Mouse (Mus musculus) layer of hippocampus, adult 8-10 months (tissue): ENCODE measurements at regions not wholly inside any gene's neighbourhood (a gene's known extent, or its start where the extent isn't known, plus 50 kb on each side); places are given as distances from the start of the nearest gene placed in this dataset.
"Not testable (repeated sequence)": the region's sequence is repeated elsewhere in the genome, so short reads cannot be mapped to it uniquely, and the experiment has no call there.

ENCODE experiments used
- DNase-seq, 2 experiments: peaks; one replicate each; pipeline ENCODE4 v3.0.0; 2022; ENCODE audit warnings: low spot score in 2 of 2

DNA sequence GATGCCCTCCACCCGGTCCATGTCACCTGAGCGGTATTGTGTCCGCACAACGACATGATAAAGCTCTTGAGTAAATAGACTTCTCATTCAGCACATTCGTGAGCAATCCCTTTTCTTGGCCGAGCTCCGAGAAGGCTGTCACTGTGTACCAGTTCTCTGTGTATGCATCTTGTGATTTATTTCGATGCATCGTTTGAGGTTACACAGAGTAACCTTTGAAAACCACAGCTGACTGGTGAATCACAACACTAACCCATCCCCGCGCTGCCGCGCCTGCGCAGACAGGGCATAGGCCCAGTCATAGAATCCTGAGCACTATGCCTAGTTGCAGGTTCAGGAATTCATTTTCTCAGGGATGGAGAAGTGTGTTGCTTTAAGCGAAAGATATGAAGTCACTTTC lies 201.4 kb downstream of the Med10 start:
- no peak for DNase-seq

DNA sequence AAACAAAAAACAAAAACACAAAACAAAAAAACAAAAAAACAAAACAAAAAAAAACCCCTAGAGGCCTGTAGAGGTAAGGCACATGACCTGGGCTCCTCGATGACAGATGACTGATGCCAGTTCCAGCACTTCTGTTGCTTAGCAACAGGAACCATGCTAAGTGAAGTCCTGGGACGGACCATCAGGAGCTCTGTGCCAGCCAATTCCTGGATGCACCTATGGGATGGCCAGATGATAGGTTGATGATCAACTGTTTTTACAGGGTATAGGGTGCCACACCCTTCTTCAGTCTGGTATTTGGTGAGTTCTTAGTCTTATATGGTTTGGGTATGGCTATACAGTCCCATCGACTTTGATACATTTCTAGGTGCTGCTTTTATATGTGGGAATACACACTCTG lies 209.9 kb downstream of the Med10 start:
- no peak for DNase-seq

DNA sequence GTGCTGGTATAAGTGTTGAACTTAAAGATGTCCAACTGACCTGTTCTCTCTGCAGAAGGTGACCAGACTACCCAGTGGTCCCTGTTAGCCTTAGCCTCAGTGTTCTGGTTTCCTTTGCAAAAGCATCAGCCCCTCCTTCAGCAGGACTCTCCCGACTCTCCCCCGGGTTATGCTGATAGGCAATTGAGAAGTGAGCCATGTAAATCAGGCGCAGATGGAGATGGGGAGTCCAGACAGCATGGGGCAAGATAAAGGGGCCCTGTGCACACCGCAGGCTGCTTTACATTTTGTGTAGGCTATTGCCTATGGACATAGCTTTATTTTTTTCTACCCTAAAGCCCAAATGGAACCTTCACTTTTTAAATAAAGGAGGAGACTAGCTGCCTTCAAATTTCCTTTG lies 213.0 kb downstream of the Med10 start:
- DNase-seq, result no peak

DNA sequence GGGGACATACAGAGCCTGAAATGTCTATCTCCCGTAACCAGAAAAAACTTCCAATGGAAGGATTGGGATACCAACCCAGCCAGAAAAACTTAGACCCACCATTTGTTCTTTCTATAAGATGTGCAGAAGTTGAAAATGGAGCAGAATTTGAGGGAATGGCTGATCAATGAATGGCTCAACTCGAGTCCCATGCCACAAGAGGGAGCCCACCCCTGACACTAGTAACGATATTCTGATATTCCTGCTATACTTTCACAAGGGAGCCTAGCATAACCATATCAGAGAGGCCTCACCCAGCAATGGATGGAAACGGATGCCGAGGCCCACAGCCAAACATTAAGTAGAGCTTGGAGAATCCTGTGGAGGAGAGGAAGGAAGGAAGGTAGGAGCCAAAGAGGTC lies 215.3 kb downstream of the Med10 start:
- DNase-seq, result peak in 1 of 2 experiments; percentile 7

DNA sequence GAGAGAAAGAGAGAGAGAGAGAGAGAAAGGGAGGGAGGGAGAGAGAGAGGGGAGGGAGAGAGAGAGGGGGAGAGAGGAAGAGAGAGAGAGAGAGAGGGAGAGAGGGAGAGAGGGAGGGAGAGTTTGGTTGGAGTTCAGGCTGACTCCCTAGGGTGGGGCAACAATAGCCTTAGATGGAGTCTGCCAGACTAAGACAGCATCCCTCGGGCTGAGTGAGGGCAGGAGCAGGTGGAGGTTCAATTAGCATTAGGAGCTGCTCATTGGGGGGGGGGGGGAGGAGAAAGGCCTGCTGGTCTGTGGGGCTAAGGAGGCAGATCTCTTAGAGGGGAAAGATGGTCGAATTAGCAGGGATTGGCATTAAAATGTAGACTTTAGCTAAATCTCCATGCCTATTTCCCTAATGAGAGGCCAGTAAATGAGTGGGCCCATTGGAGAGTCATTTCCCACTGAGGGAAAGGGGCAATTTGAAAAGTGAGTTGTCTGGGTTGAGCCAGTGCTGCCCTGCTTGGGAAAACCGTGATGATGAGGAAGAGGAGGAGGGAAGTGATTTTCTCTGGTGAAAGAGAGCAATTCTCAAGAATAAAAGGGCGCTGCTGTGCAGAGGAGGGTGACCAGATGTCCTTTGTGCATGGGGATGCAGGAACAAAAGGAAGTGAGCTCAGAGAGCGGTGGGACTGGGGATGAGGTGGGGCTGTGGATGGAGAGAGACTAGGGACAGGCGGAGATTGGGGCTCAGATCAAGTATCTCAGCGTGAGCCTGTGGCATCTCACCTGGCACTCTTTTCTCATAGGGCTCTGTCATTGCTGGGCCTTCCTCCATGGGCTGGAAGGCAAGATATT lies 218.0 kb downstream of the Med10 start:
- DNase-seq, result no peak

DNA sequence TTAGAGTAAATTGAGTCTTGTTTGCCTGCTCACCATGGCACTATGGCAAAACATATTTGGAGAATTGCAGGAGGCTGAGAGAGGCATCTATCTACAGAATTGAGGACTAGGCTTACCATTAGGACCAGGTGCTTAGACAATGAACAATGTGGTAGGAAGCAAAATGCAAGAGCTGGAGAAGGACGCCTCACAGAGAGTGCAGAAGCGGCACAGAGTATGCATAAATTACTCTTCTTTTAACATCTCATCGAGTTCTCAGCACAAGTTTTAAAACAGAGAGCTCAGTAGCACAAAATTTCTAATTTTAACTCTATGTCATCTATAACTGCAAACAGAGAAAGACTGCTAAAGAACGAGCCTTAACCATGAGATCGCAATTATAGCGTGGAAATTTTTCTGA lies 231.1 kb downstream of the Med10 start:
- no peak for DNase-seq

DNA sequence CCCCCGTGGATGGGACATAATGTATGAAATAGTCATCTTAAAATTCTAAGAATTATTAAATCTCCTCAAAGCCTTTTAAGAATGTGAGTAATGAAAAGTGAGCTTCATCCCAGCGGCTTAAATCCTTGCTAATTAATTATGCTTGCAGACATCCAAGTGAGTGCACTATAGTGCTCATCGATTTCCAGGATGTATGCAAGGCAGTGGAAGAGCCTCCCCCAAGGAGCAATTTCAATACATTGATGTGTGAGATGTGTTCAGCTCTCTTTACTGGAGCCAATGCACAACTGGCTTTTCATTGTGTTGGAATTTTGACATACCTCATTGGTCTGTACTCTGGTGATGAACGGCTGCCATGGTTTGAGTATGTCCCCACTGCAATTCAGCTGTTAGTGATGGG lies 231.6 kb downstream of the Med10 start:
- DNase-seq, result no peak

DNA sequence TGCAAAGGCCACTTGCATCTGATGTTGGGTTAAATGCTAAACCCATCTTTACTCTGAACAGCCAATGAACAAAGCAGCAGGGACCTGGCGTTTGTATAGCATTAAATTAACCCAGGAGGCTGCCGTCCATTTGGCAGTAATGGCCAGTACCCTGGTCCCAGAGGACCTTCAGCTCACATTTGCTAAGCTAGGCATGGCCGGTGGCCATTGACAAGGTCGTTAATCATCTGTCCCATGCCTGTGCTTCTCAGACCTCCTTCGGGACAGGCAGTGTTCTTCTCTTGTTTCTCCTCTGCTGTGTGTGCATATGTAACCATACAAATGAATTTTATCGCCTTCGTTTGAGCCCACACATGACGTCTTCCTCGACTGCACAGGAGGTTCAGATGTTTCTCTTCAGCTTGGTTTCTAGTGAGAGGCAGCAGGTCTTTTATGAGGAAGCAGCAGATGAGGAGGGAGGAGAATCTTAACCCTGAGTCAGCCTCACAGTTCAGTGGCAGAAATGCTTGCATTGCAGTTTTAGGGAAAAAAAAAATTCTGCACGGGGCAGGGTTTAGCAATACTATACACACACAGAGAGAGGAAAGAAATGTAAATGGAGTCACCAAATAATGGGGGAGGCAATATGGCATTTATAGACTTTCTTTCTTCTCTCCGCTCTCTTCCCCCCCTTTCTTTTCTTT lies 235.9 kb downstream of the Med10 start:
- DNase-seq, result peak in 1 of 2 experiments; percentile 6

DNA sequence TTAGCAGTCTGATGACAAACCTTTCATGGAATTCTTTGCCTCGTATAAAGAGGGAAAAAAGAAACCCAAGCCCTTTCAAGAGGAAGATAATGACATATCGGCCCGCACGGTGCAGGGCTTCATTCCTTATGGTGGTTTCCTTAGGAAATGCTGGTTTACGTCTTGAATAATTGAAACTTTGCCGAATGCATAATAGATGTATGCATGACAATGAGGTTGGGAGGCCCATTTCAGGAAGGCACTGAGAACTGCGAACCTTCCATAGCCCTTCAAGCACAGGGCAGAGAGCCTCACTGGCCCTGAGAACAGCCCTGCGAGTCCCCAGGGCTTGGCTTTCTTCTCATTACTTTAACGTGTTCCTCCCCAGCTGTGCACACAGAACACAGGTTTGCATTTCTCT lies 255.7 kb downstream of the Med10 start:
- no peak for DNase-seq

DNA sequence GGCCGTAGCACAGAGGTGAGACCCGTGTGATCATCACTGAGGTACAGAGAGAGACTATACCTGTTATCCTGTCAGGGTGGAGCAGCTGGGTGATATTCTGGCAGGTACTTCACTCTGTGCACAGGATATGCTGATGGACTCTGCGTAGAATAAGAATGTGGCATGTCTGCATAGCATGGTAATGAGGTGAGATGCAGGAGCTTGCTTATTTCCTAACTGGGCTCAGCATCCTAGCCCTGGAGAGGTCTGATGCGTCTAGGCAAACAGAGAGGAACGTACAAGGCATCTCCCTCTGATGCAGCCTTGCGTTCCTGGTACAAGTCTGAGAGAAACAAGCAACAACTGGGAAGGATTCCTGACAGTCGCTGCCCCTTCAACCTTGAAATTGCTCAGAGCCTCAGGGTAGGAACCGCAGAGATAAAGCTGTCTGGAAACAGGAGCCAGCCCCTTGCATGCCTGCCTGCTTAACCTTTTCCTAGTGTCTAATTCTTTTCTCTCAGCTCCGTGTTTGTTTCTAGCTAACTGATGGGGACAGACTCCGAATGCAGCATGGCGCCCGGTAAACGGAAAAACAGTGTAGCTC lies 259.3 kb downstream of the Med10 start:
- no peak for DNase-seq

DNA sequence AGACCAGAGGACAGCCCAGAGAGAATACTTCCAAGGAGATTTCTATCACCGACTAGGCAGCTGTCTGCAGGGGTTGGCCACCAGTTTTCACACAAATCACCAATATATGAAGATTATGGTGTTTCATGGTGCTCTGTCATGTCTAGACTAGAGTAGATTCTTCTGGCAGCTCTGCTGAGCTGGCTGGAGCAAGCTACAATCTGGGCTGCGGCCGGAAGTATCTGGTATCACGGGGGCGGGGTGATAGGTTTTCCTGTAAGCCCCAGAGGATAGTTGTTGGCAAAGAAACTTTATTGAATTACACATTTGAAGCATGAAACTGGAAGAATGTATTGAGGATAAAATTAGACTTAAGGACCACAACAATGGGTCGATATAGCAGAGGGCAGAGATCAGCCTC lies 271.5 kb downstream of the Med10 start:
- DNase-seq, result no peak

DNA sequence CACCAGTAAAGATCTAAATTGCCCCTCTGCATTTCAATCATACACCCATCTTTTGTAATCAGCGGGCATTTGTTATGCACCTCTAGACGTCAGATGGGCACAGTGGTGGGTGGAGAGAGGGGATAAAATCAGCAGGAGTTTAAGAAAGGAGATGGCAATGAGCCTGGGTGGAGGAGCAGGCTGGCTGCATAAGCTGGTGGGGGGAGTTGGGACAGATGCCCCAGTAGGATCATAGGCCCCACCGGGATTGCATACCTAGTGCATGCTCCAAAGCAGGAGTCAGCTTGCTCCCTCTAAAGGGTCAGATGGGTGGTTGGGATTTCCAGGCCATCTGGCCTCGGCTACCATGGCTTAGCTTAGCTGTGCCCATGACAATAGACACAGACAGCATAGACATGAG lies 273.2 kb downstream of the Med10 start:
- DNase-seq, result no peak

DNA sequence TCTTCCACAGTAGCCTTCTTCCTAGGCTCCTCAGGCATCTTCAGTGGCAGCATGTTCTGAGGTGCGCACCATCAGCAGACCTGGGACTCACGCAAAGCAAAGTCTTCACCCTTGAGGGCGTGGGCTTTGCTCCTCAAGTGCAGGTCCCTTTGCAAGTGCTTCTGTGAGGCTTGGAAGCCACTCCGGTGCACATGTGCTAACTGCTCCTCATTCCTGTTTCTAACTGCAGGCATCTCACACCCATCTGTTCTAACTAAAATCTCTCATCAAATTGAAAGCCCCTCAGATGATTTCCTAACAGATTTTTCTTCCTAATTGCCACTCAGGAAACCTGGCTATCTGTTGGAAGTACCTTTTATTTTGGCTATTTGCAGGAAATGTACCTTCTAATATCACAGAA lies 278.9 kb downstream of the Med10 start:
- peak in 1 of 2 experiments; percentile 18 for DNase-seq

DNA sequence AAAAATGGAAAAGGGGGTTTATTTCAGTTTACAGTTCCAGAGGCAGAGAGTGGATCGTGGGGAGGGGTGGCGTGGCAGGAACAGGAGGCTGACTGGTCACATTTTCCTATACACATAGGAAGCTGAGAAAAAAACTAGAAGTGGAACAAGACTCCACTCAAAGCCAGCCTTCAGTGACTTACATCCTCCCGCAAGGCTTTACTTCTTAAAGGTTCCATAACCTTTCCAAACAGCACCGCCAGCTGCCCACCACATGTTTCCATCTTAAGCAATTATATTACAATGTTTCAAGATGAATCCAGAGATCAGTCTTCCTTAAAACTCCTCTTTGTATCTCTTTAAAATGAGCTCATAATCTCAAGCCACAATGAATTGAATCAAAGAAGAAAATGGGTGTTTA lies 290.7 kb downstream of the Med10 start:
- no peak for DNase-seq

DNA sequence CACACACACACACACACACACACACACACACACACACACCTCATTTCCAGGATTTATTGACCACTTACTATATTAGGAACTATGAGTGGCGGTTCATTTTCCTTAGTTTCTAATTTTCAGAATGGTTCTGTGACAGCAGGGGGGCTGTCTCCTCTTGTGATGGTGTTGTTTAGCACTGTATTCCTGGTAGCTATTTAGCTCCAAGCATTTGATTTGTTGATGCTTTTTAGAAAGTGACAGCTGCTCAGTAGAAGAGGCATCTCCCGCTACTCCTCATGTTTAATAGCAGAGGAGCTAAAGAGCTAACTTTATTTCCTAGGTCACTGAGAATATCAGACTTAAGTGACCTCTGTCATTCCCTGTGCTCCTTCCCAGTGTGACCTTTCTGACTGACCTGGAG lies 291.8 kb downstream of the Med10 start:
- no peak for DNase-seq

DNA sequence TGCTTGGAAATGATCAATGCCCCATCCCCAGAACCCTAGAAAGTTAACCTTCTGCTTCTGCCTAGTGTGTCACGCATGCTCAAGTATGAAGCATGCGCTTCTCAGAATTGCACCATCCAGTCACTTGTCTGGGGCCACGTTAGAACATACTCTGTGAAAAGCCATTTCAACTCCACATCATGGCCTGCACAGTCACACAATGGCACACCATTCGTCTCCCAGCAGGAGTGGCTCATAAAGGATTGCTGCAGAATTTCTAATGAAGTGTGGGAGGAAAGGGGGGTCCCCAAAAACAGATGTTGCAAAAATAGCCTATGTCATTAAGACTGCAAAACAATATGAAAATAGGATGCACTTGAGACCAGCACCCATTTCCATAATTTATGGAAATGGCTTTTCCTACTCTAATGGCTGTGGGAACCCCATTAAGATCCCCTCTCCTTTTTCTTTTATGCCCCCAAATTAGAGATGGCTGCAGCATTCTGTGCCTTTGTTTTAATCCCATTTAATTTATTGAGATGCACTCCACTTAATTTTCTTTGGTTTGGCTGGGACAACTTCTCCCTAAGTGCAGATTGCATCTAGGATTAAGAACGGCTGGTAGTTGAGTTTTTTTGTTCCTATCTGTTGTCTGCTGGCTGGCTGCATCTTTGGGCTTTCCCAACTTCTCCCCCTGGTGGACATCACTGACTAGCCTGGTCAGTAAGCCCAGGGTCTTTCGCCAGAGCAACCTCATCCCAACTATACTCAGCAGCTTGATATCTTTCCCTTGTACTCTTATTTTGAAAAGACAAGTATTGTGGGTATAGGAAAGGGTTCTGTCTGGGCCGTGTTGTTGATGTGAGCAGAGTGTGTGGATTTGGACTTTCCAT lies 294.5 kb downstream of the Med10 start:
- no peak for DNase-seq

DNA sequence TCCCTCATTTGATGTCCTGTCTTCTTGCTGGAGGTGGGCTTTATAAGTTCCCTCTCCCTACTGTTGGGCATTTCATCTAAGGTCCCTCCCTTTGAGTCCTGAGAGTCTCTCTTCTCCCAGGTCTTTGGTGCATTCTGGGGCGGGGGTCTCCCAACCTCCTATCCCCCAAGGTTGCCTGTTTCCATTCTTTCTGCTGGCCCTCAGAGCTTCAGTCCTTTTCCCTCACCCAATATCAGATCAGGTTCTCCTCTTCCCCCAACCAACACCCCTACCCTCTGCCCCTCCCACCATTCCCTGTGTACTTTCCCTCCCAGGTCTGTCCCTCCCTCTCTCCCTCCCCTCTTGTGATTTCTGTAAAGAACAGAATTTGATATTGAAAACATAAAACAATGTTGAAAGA lies 297.9 kb downstream of the Med10 start:
- DNase-seq, result not testable (repeated sequence)

DNA sequence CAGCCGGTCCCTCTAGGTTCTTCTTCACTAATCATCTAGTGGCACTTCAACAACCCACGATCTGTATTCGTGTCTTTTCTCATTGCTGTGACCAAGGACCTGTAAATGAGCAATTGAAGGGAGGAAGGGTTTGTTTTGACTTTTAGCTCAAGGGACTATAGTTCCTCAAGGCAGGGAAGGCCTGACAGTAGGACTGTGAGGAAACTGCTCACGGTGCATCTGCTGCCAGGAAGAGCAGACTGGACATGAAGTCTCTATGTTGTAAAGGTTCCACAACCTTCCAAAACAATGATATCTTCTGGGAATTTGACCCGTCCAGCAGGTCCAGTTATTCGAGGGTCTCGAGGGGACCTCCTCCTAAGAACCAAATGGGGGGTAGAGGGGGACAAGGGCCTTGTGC lies 300.8 kb downstream of the Med10 start:
- no peak for DNase-seq

DNA sequence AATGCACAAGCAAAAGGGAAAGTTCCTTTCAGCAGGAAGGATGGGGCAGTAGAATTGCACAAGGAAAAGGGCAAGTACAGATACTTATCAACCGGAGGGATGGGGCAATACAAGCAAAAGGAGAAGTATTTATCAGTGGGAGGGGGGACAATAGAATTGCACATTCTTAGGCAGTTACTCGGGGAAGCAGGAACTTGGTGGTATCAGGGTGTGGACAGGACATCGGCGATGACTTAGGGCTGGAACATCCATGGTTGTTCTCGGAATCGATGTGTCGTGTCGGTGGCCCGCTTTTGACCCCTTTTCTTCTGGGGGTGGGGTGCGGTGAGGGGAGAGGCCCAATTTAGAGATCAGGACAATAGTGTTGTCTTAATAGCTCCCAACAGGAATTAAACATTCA lies 301.3 kb downstream of the Med10 start:
- DNase-seq, result not testable (repeated sequence)

DNA sequence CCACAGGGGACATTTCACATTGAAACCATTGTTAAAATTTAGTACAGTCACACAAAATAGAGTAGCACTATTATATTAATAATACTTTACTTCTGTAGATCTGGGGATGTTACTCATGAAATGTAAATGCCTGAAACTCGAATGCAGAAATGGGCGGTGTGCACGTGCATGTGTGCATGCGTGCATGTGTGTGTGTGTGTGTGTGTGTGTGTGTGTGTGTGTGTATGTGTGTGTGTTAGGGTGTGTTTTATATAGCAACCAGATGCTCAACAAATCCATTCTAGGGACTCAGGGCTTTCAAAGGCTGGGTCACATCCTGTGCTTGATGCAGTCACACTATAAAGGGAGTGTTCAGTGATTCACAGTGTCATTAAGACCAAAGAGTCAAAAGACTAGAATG lies 301.7 kb downstream of the Med10 start:
- no peak for DNase-seq

DNA sequence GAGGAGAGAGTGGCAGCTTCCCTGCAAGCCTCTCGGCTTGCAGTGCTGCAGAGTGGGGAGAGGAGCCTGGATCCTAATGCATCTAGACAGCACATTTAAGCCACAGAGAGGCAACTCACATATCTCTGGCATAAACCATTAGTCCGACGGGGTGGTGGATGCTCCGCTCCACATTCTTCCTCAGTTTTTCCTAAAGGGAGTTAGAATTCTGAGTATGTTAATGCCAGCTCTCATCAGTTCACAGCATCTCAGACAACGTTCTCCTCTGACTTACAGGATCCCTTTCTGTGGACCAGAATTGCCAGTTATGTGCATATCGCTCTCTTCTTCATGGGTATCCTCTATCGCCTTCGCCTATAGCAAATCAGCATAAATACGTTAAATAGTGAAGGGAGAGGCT lies 313.4 kb downstream of the Med10 start:
- no peak for DNase-seq
